Mouse (Mus musculus): ENCODE data around the gene Zfp329.
"Not testable (repeated sequence)": the region's sequence is repeated elsewhere in the genome, so short reads cannot be mapped to it uniquely, and the experiment has no call there.

The Zfp329 gene

DNA sequence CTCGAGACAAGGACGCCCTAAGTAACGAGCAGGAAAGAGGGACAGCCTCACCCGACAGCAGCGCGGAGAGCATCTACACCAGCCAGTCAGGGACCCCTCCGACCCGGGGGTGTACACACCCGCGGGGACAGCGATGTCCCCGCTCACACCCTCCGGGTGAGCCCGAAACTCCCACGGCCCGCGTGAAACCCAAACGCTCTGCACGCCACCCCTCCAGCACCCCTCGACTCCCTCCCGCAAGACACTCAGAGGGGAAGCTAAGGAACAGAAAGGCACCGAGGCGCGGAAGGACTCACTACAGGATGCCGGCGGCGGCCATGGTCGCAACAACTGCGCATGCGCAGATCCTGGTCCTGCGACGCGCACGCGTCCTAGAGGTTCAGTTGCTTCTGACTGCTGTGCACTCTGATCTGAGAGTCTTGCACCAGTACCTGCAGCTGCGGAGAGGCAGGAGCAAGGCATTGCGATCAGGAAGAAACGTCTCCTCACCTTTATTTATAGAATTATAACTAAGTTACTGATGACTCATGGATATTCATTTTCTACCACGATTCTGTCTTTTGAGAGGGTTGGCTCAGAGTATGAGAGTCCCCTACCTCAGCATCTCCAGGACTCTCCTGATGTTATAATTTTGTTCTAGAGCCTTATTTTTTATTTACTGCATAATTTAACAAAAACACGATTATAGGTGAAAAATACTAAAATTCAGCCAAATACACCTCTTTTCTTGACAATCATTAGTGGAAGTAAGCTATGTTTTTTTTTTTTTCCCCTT lies at the start of gene Zfp329:
Gene Zfp329, minus strand, starts transcription at position 338 of the 775 bp plus-strand sequence.
- DNase-seq (ENCODE audit: low spot score): peak; percentile 89

DNA sequence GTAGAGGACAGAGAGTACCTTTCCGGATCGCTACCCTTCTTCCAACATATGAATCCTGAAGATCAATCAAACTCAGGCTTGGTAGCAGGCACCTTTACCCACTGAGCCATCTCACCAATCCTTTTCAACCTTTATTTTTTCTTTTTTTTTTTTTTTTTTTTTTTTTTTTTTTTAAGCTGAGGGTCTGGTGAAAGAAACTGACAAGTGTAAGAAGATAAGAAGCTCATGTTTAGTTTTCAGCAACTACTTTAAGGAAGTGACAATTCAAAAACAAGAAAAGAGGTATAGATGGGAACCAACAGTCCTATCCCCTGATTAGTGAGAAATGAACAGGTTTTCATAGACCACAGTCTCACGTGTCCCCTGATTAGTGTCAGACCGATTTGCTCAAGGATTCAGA lies 17.1 kb upstream of the Zfp329 start:
- DNase-seq (ENCODE audit: low spot score): no peak

DNA sequence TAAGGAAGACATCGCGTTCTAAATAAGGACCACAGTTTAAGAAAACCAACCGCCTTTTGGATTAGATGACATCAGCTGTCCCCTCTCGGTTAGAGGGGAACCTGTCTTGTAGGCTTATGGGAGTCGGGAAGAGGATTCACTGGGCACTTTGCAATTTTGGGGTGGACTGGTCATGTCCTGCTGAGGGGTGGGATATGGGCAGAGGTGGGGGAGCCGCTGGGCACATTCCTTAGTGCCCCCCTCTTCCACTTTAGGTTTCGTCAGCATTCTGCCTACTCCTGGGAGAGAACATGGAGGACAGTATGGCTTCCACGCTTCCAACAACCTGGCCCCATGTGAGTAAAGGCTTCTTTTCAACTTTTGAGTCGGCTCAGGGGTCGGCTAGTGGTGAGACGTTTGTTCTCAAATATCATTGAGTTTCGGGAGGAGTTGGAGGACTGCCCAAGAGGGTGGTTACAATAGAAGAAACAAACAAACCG lies 16.6 kb upstream of the Zfp329 start:
- DNase-seq (ENCODE audit: low spot score): peak; percentile 10

DNA sequence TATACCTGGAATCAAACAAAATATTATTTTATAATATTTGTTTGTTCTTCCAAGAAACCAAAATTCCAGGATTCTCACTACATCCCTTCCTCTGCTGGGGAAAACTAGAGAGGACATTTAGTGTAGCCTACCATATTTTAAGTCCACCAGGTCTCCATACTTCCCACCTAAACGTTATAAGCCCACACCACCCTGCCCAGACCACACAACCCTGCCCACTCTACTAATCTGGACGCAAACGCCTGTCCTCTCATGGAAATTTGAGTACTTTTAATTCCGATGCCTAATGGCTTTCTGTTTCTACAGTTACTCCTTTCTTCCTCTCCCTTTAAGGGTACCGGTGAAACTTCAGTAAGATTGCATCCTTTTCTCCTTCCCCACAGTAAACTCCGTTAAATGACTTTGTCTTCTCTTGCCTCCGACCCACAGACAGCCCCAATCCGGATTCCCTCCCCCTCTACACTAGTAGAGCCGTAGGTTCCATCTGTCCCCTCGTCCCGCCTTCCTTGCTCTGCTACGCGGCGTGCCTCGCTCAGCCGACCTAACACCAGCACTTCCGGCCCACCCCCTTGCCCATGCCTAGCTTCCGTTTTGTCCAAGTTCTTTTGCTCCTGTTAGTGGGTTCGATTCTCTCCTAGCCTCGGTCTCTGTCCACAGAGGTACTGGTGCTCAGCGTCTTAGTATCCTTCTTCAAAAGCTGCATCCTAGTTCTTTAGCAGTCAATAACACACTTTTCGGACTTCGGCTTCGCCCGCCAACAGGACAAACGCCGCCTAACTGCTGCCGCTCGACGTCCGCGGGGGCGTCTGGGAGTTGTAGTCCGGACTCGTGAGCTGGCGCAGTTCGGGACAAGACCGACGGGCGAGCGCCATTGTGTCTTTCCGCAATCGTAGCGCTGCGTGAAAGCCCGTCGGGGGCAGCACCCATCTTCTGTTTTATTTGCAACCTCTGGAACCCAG lies 15.8 kb upstream of the Zfp329 start, which contains the start of gene Zfp110:
Gene Zfp110, plus strand, starts transcription at position 600 of the 959 bp plus-strand sequence.
- DNase-seq (ENCODE audit: low spot score): peak; percentile 84

DNA sequence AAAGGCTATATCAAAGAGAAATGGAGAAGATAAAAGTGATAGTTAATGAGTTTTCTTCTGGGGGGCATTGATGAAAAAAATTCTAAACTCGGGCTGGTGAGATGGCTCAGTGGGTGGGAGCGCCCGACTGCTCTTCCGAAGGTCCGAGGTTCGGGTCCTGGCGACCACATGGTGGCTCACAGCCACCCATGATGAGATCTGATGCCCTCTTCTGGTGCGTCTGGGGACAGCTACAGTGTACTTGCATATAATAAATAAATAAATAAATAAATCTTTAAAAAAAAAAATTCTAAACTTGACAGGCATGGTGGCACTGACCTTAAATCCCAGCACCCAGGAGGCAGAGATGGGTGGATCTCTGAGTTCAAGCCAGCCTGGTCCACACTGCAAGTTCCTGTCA lies 3.1 kb downstream of the Zfp329 start:
- no peak for DNase-seq (ENCODE audit: low spot score)

DNA sequence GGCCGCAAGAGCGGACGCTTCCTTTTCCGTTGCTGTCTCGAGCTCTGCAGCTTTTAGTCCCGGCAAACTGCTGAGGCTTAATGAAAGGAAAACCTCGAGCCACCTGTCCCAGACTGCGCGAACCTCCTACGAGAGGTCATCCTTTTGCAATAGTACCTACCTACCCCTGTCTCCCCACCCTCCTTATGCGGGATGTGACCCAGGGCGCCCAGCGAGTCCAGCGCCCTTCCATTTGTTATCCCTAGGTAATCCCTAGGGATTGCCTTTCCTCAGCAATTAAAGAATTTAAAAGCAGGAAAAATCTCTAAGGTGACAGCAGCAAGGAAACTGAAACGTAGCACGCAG lies 15.0 kb downstream of the Zfp329 start:
- DNase-seq (ENCODE audit: low spot score): no peak

DNA sequence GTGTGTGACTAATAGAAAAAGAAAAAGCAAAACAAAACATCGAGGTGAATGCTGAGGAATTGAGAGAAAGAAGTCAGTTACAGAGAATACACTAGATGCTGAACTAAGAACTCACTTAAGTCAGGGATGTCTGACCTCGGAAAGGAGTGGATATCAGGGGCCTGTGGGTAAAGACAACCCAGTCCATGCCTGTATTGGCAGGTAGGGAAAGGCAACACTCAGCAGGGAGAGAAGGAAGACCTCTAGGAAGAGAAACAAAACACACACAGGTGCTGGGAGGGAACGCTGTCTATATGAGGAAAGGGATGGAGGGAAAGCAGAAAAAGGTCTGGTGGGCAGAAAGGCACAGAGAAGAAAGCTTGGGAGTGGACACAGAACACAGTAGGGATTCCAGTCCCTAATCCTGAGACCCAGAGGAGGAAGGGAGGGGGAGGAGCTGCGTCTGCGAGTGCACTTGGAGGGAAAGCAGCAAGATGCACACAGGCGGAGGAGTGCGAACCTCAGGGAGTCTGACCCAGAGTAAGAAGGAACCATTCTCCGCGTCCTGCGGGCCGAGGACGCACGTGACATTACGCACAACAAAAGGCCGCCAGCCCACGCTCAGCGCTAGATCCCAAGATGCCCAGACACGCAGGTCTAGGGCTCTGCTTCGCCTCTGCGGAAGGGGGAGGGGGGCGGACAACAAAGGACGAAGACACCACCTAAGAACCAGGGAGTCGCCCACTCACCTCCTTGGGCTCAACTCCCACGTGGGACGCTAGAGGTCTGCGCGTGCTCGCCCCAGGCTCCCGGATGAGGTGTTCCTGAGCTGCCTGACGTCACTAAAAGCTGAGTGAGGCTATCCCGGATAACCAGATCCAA lies 15.6 kb downstream of the Zfp329 start, which contains the start of gene Zscan18:
Gene Zscan18, minus strand, starts transcription at position 770 of the 861 bp plus-strand sequence.
- DNase-seq (ENCODE audit: low spot score): peak; percentile 53

DNA sequence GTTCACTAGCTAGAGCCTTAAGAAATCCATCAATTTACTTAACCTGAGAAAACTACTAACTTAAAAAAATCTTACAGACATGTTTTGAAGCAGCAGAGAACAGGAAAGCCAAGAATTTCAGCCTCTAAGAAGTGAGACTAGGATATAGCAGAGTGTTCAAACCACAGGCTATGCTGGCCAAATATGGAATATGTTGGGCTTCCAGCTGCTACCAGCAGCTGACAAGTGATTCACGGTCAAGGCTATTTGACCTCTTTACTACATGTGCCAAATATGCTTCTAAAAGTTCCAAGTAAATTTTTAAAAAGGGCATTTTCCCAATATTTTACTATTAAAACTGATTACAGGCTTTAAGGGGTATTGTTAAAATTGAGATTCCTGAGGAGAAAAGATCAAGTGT lies 19.1 kb downstream of the Zfp329 start:
- no peak for DNase-seq (ENCODE audit: low spot score)

DNA sequence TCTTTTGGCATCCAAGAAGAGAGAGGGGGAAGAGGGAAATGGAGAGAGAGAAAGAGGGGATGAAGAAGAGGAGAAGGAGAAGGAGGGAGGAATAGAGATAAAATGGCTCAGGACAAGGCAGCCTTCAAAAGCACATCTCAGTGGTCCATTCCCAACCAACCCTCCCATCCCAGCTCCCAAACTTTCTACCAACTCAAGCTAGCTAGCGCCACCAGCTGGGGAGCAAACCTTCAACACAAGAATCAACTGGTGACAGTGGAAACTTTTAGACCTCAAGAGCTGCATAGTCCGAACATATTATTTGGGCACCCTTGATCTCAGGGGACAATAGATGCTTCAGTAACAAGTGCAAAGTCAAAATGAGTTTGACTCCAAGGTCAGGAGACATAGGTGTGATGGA lies 20.7 kb downstream of the Zfp329 start:
- no peak for DNase-seq (ENCODE audit: low spot score)

DNA sequence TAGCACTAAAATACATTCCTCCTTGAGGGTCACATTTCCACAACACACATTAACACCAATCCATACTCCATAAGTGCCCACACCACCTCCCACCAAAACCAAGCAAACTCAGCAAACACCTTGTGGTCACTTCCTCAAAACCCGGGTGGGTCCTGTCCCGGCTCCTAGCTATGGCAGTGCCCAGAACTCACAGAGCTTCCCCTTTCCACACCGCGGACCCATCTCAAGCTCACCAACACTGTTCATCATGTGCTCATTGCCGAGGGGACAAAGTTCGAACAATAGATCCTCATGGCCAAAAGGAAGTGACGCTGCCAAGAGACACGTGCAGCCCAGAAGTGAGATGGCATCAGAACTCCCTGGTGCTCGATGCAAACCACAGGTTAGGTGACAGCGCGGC lies 26.0 kb downstream of the Zfp329 start:
- not testable (repeated sequence) for DNase-seq (ENCODE audit: low spot score)

DNA sequence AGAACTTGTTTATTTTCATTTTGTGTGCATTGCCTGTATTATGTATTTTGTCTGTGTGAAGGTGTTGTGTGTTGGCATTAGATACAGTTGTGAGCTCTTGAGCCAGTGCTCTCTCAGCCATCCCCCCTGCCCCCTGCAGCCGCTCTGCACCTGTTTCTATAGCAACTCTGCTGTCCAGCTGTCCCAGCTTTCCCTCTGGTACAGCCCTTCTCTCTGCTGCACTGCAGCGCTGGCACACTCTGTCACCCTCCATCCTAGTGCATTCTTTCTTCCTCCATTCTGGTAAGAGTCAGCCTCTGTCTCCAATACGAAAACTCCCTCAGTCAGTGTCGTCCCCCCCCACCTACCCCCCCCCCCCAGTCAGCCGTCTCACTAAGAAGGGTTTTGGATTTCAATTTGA lies 30.6 kb downstream of the Zfp329 start:
- DNase-seq (ENCODE audit: low spot score): no peak

DNA sequence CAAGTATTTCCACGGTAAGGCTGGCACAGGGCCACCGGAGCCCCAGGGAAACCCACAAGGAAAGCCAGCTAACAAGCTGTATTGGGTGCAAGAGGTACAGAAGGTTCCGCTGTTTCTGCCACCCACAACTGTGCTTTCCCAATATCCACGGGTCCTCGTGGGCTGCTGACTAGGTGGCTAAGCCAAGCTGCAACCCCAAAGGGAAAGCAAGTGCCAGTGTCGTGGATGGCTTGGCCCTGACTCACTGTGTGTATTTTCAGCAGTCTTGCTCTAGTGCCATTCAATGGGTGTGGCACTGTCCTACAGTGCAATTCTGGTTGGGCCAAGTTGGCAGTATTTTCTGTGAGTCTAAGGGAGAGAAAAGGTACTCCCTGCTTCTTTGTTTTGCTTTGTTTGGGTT lies 31.3 kb downstream of the Zfp329 start:
- DNase-seq (ENCODE audit: low spot score): no peak

DNA sequence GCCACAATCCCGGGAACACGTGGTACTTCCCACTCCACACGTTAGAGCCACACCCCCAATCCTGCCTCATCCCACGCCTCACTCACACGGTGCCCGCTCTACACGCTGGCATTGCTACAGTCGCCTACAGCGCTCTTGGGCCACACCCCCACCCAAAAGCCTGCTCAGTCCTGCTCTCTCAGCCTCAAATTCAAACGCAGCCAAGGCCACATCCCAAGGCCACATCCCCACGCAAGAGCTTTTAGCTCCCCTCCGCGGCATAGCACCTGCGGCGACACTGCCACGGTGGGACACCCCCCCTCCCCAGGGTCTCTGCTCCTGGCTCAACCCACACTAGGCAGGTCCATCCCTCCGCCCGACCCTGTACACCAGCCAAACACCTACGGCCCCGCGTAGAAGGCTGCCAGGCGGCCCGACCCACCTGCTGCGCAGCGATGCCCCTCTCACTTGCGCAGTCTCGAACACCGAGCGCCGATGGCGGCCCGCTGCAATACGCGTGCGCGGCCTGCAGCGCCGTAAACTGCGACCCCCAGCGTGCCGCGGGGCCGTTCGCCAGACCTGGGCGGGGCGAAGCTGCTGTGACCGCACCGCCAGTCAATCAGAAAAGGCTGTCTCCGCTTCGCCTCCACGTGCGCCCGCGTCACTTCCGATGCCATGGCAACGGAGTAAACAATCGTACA lies 38.4 kb downstream of the Zfp329 start:
- DNase-seq (ENCODE audit: low spot score): peak; percentile 73

DNA sequence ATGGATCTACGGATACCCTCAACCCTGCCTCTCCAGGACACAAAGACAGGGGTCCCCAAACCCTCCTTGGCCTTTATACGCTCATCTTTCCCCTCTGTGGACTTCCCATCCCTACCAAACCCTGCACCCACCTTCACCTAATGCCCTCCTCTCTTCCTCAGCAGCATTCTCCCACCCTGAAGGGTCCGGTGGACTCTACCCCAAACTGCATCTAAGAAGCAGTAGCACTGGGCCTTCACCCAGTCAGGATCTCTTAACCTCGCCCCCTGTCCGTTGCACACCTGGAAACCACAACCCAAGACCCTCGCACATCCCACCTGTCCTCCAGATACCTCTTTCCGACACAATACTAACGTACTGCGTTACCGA lies 38.9 kb downstream of the Zfp329 start:
- no peak for DNase-seq (ENCODE audit: low spot score)

DNA sequence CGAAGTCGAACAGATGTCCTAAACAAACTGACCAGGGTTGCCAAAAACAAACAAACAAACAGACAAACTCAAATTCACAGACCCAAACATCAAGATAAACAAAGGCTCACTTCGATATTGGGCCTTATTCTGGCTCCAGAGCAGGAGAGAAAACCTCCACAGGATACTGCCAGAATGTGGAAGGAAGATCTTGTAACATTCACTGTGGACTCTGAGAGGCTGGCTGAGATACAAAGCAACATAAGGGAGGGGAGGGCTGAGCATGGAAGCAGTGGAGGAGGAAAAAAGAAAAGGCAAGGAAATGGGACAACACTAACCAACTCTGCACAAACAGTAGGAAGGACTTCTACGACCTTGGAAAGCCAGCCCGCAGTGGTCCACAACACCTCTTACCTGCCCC lies 39.5 kb downstream of the Zfp329 start:
- no peak for DNase-seq (ENCODE audit: low spot score)

DNA sequence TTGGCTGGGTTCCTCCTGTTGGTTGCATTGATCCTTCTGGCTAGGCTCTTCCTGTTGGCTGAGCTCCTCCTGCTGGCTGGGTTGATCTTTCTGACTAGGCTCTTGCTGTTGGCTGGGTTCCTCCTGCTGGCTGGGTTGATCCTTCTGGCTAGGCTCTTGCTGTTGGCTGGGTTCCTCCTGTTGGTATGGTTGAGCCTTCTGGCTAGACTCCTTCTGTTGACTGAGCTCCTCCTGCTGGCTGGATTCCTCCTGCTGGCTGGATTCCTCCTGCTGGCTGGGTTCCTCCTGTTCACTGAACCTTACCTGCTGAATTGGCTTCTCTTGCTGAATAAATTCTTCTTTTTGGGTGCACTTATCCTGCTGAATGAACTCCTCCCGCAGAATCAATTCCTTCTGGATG lies 44.1 kb downstream of the Zfp329 start:
- no peak for DNase-seq (ENCODE audit: low spot score)

DNA sequence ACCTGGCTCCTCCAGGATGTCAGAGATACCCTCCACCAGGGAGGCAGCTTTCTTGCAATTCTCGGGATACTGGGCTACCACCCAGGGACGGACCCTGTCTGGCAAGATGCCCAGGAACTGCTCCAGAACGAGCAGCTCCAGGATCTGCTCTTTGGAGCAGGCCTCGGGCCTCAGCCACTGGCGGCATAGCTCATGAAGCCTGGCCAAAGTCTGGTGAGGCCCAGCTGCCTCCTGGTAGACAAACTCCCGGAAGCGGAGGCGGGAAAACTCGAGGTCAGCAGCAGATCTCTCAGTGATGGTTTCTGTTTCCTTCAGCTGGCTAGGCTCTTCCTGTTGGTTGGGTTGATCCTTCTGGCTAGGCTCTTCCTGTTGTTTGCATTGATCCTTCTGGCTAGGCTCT lies 44.5 kb downstream of the Zfp329 start:
- no peak for DNase-seq (ENCODE audit: low spot score)
